Mouse (Mus musculus) left cerebral cortex, adult 8-10 months (tissue): ENCODE data around the gene Exoc6b. TPM values are rescaled to one million over a fixed set of nuclear protein-coding genes. Genes with fewer than 3 reads are reported as not detected.
"Not testable (repeated sequence)": the region's sequence is repeated elsewhere in the genome, so short reads cannot be mapped to it uniquely, and the experiment has no call there.

Experiments
- DNase-seq, 2 experiments: peaks; one replicate each; pipeline ENCODE4 v3.0.0; 2022; ENCODE audit warnings: low spot score in 2 of 2
- total RNA-seq, 4 experiments: library from RNA; stranded (reverse); gene quantifications; 2 replicates each; pipeline ENCODE4 v1.2.4; 2022

Exoc6b gene
- total RNA-seq: 10 to 100 TPM; 76.7 to 85.4 (median 80.3) TPM

GRCm38 (mm10) chr6:85069023-85069985 is at the start of gene Exoc6b:
Exoc6b (minus strand) TSS chr6:85069513.
- peak; percentile 82 to 83 for DNase-seq

- peak in 1 of 2 experiments; percentile 23 for DNase-seq
Observed at GRCm38 (mm10) chr6:85117545-85118511, 48.5 kb upstream of the Exoc6b start.

GRCm38 (mm10) chr6:85105033-85105615 is 35.8 kb upstream of the Exoc6b start:
- DNase-seq: no peak

GRCm38 (mm10) chr6:85103321-85103720 is 34.0 kb upstream of the Exoc6b start:
- no peak for DNase-seq

- DNase-seq: no peak
Observed at GRCm38 (mm10) chr6:85096441-85096840, 27.1 kb upstream of the Exoc6b start.

DNA sequence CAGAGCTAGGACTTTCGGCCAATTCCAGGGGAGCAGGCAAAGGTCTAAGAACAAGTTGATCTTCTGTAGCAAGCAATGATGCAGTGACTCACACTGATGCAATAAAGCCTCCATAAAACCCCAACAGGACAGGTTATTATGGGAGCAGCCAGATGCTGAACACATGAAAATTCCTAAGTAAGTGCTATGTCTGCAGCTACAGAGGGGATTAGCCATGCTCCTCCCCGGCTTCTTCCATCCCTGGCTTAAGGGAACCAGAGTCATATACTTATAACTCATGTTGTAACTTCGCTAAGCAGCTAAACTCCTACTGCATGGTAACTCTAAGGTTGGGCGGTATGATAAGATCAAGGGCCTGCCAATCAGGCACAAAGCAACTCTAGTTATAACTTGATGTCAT is 18.1 kb upstream of the Exoc6b start:
- DNase-seq: no peak

DNA sequence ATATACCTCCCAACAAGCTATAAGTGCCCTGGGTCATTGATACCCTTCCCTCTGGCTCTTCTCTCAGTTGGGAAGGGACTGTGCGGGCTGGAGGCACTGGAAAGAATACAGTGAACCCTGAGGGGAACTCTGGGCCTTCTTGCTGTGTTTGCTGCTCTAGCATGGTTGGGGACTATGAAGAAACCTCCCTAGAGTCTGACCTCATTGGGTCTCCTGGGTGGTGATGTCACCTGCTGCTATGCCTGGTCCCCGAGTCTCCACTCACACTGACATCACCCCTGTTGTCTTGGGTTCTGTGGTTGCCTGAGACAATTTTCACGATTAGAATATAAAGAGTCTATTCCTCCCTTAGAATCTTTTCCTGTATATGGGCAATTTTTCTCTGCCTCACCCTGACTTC is 17.3 kb upstream of the Exoc6b start:
- no peak for DNase-seq

- DNase-seq: not testable (repeated sequence)
Observed at GRCm38 (mm10) chr6:85076179-85076720, 6.9 kb upstream of the Exoc6b start.

DNA sequence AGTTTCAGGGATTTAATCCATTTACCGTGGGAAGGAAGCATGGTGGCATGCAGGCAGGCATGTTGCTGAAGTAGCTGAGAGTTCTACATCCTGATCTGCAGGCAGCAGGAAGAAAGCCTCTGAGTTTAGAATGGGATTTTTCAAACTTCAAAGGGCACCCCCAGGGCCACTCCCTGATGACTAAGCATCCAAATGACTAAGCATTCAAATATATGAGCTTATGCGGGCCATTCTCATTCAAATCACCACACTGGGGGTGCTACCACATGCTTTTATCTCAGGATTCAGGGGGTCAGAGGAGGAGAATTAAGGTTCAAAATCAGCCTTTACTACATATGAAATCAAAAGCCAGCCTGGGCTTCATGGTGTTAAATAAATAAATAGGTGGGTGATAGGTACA is 5.7 kb upstream of the Exoc6b start:
- DNase-seq: no peak

DNA sequence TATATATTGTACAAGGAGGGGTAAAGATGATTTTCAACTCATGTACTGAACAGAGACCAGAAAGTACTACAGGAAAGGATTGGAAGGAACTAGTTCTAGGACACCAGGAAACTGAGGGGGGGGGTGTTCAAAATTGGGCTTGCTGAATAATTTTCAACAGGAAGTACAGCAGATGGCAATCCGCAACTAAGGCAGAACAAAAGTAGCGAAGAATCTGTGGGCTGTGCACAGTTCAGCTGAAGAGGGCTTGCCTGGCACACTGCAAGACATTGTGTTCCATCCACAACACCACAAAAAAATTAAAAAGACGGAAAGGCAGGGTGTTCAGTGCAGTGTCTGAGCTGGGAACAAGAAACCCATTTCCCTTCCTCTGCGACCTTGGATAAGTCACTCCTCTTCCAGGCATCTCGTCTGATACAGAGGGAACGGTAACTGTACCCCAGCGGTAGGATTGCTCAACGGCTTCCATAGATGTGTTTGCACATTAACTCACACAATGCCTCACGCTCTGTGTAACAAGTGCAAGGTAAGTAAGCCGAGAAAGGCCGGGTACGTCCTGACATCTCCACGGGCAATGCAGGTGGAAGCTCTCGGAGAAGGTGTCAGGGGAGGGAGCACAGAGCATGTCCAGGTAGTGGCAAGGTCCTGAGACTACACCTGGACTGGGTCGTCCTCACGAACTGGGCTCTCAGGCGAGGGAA is 841 bp downstream of the Exoc6b start:
- peak; percentile 10 to 23 for DNase-seq

DNA sequence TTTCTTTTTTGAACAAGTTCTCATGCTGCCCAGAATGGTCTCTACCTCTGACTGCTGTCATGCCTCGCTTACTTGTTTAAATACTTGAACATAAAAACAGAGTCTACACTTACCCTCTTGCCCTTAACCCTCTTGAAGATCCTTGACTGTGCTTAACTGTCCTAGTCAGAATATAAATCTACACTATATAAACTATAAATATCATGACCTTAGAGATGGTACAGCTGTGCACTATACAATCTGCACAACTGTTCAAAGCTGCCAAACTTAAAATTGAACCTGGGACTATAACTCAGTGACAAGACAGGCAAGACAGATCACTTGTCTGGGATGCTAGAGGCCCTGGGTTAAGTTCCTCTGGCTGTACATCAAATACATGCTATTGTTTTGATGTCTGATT is 11.7 kb downstream of the Exoc6b start:
- DNase-seq: no peak

DNA sequence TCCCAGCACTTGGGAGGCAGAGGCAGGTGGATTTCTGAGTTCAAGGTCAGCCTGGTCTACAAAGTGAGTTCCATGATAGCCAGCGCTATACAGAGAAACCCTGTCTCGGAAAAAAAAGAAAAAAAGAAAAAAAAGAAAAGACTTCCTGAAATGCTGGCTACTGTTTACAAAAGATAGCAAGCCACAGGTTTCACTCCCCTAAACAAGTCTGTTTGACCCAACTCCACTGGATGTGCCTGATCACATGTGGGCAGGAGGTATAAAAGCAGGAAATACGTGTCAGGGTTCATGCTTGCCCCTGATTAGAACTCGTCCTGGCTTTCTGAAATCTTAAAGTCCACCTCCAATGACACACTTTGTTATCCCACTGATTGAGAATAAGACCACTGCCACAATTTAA is 18.2 kb downstream of the Exoc6b start:
- DNase-seq: no peak

- no peak for DNase-seq
Observed at GRCm38 (mm10) chr6:85046531-85046930, 22.8 kb downstream of the Exoc6b start.

- no peak for DNase-seq
Observed at GRCm38 (mm10) chr6:85044621-85045152, 24.6 kb downstream of the Exoc6b start.

DNA sequence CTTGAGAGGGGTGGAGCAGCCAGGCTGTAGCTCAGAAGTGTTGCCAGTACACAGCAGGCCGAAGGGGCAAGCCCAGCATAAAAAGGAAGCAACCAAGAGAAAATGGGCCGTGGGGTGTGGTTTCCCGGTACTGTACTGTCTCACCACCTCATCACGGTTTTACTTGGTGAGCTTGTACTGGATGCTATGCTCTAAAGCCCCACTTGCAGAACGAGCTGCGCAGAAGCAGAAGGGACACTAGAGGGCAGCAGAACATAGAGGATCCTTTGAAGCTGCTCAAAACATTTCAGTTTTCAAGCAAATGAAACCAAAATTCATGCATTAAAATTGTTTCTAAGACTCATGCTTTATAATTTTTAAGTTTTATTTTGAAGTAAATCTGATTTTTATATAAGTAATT is 31.6 kb downstream of the Exoc6b start:
- peak; percentile 18 to 19 for DNase-seq

GRCm38 (mm10) chr6:85029671-85030070 is 39.6 kb downstream of the Exoc6b start:
- DNase-seq: no peak

DNA sequence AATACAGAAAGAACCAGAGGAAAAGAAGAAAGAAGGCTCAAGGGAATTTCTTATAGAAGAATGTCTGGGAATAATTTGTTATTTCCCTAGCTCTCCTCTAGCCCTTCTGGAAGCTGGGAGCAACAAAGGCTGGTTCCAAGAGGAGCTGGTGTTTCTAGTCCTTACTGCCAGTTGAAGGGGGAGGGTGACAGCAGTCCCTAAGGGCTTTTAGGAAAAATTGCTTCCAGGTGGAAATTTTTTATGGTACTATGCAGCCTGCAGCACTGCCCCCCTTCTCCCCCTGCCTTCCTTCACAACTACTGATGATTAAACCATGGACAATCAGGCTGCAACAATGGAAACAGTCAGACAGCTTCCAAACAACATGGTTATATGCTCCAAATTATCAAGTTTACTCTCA is 44.9 kb downstream of the Exoc6b start:
- no peak for DNase-seq

DNA sequence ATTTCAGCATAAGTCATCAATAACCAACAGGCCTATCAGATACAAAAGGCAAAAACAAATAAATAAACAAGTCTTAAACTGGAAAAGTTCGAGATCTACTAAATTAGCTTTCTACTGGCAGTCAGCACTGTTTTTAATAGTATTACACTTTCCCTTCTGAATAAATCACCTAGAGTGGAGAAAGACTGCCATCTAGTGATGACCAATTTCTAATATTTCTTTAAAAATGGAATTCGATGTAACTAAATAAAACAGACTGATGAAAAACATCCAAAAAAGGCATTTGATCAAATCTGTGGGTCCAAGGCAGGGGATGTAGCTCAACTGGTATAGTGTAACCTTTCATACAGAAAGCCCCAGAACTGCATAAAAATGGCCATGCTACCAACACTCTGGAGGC is 52.3 kb downstream of the Exoc6b start:
- no peak for DNase-seq

DNA sequence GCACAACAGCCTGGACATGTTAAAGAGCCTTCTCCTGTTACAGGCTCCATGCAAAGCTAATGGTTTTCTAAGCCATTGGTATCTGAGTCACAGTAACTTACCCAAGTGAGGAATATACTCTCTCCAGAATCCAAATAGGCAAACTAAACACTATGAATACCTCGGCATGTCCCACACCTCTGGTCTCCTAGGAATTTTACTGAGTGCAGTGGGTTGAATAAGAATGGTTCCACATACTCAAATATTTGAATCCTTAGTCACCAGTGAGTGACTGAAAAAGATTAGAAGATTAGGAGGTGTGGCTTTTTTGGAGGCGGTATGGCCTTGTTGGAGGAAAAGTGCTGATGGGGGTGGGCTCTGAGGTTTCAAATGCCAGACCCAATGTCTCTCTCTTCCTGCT is 55.4 kb downstream of the Exoc6b start:
- DNase-seq: no peak

DNA sequence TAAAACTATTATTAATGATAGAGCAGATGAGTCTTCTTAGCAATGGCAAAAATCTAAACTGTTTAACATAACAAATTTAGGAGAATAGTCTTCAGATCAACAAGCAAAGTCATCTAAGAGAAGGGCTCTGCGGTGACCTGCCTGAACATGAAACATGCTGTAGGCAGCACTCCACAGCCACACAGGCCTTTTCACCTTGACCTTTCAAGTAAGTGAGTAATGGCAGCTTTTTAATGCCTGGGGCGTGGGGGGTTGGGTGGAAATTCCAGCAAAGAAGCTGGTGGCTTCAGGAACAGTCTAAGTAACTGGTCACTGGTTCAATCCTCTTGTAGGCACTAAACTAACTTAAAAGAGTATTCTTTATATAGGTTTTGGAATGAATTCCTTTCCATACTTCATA is 58.9 kb downstream of the Exoc6b start:
- no peak for DNase-seq
